Mouse (Mus musculus): ENCODE data around the gene Frmd4a. TPM values are rescaled to one million over a fixed set of nuclear protein-coding genes. Genes with fewer than 3 reads are reported as not detected.

The Frmd4a gene
- polyA plus RNA-seq, 1 experiment, result 4.2 TPM

DNA sequence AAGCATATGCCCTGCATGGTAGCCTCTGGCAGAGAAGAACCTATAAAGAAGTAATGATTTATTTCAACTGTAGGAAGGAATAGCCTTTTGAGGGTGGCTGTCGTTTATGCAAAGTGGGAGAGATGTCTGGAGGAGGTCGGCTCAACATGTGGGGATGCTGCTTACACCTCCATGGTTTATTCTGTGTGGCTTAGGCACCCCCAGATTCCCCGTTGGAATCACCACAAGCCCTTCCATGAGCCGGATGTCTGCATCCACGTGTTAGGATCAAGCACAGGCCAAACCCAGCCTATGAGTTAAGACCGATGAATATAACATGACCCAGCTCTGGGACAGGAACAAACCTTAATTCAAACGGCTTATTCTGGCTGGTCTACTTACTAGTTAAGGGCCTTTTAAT lies 284.2 kb downstream of the Frmd4a start:
- TF ChIP-seq POLR2A (IDR thresholded peaks at IDR 0.05; ENCODE audit: low read depth, low read length), result no peak
- WGBS, result 56% methylated on average over 7 of the region's 7 CpGs

DNA sequence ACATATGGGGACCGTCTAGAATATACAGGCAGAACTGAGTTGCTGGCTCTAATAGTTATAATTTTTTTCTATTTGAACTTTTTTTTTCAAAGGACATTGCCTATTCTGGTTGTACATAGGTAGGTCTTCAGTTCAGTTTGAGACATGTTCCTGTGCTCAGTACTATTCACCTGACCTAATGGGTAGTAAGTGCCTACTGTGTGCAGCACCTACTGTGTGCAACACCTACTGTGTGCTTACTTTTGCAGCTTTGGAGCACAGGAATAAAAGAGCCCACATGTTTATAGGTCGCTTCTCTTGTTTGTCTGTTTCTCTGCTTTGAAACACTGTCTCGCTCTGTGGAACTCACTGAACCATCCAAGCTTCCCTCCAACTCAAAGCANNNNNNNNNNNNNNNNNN lies 284.6 kb downstream of the Frmd4a start:
- 83% methylated on average over 3 of the region's 3 CpGs for WGBS
- TF ChIP-seq POLR2A (IDR thresholded peaks at IDR 0.05; ENCODE audit: low read depth, low read length) (no peak), CTCF (IDR thresholded peaks at IDR 0.05; ENCODE audit: extremely low read depth, insufficient read length, insufficient replicate concordance, low read depth, low read length) (no peak)
- no peak overlapping the region for H3K4me3 ChIP-seq (ENCODE audit: low read depth, low read length)
- H3K36me3 ChIP-seq (ENCODE audit: control insufficient read depth, insufficient read depth, low read length), result no peaks in the 10 kb centered on the region
- H3K27ac ChIP-seq (ENCODE audit: insufficient read depth, low read depth, low read length), result no peak overlapping the region
- H3K4me1 ChIP-seq (ENCODE audit: control insufficient read depth, insufficient read depth, insufficient read length, low read length), result no peaks in the 10 kb centered on the region
- H3K27me3 ChIP-seq (ENCODE audit: control insufficient read depth, insufficient read depth, low read length), result no peaks in the 10 kb centered on the region

More for the DNA sequence above, 284.2 kb downstream of the Frmd4a start:
- H3K27me3 ChIP-seq (ENCODE audit: control insufficient read depth, insufficient read depth, low read length), result no peaks in the 10 kb centered on the region
- H3K4me1 ChIP-seq (ENCODE audit: control insufficient read depth, insufficient read depth, insufficient read length, low read length), result no peaks in the 10 kb centered on the region
- H3K4me3 ChIP-seq (ENCODE audit: low read depth, low read length), result no peak overlapping the region
- no peak overlapping the region for H3K27ac ChIP-seq (ENCODE audit: insufficient read depth, low read depth, low read length)
- no peaks in the 10 kb centered on the region for H3K36me3 ChIP-seq (ENCODE audit: control insufficient read depth, insufficient read depth, low read length)

DNA sequence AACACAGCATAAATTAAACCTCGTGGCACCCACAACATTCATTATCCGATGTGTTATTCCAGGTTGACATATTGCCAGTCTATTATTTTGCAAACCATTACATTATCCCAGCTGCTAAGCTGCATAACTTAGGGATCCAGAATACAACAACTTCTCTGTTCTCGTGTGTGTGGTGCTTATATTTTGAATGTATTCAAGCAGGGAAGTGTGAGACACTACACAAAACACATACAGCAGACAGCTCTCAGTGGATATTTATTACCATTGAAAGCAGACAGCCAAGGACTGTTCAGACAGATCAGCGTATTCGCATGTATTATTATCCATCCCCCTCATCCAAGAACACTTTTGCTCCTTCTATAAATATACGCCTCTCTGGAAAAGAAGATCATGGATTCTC lies 289.6 kb downstream of the Frmd4a start:
- no peaks in the 10 kb centered on the region for H3K36me3 ChIP-seq (ENCODE audit: control insufficient read depth, insufficient read depth, low read length)
- H3K4me3 ChIP-seq (ENCODE audit: low read depth, low read length), result no peak overlapping the region
- 76% methylated on average over 6 of the region's 6 CpGs for WGBS
- no peak for TF ChIP-seq CTCF (IDR thresholded peaks at IDR 0.05; ENCODE audit: extremely low read depth, insufficient read length, insufficient replicate concordance, low read depth, low read length)
- no peak for TF ChIP-seq POLR2A (IDR thresholded peaks at IDR 0.05; ENCODE audit: low read depth, low read length)
- H3K27ac ChIP-seq (ENCODE audit: insufficient read depth, low read depth, low read length), result no peak overlapping the region
- no peaks in the 10 kb centered on the region for H3K4me1 ChIP-seq (ENCODE audit: control insufficient read depth, insufficient read depth, insufficient read length, low read length)
- no peaks in the 10 kb centered on the region for H3K27me3 ChIP-seq (ENCODE audit: control insufficient read depth, insufficient read depth, low read length)

DNA sequence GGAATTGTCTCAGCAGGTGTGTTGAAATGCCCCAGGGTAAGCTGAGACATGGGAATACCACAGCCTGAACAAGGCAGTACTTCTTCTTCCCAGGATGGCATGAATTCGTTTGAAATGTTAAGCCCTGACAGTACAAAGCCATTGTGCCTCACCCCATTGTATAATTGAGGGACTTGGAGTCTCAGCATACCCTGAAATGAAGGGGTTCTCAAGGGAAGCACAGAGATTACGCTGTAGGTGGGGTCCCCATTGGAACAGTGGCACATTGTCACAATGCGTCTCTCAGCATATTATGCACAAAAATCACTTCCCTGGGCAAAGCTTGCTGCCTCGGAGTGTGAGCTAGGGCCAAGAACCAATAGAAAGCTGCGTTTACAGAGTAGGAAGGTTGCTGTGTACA lies 297.0 kb downstream of the Frmd4a start:
- Histone ChIP-seq H3K4me1 (ENCODE audit: control insufficient read depth, insufficient read depth, insufficient read length, low read length) (no peaks in the 10 kb centered on the region), H3K4me3 (ENCODE audit: low read depth, low read length) (no peak overlapping the region), H3K27ac (ENCODE audit: insufficient read depth, low read depth, low read length) (no peak overlapping the region), H3K27me3 (ENCODE audit: control insufficient read depth, insufficient read depth, low read length) (no peaks in the 10 kb centered on the region), H3K36me3 (ENCODE audit: control insufficient read depth, insufficient read depth, low read length) (no peaks in the 10 kb centered on the region)
- TF ChIP-seq CTCF (IDR thresholded peaks at IDR 0.05; ENCODE audit: extremely low read depth, insufficient read length, insufficient replicate concordance, low read depth, low read length), result no peak
- no peak for TF ChIP-seq POLR2A (IDR thresholded peaks at IDR 0.05; ENCODE audit: low read depth, low read length)
- WGBS, result 71% methylated on average over 5 of the region's 5 CpGs

DNA sequence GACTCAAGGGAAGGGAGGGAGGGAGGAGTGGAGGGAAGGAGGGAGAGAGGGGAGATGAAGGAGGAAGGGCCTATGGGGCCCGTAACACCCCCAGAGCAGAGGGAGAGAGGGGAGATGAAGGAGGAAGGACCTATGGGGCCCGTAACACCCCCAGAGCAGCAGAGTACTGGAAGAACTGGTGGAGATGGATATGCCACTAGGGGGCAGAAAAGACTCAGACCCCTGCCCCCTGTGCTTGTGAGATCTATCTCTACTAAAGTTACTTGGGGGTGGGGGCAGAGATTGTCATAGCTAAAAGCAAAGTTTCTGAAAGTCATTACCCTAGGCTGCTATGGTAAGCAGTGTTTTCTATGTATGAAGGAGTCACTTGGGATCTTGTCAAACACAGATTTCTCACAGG lies 299.1 kb downstream of the Frmd4a start:
- WGBS, result 70% methylated on average over 2 of the region's 2 CpGs
- Histone ChIP-seq H3K27ac (ENCODE audit: insufficient read depth, low read depth, low read length) (no peak overlapping the region), H3K4me3 (ENCODE audit: low read depth, low read length) (no peak overlapping the region), H3K36me3 (ENCODE audit: control insufficient read depth, insufficient read depth, low read length) (no peaks in the 10 kb centered on the region), H3K4me1 (ENCODE audit: control insufficient read depth, insufficient read depth, insufficient read length, low read length) (no peaks in the 10 kb centered on the region), H3K27me3 (ENCODE audit: control insufficient read depth, insufficient read depth, low read length) (no peaks in the 10 kb centered on the region)
- TF ChIP-seq CTCF (IDR thresholded peaks at IDR 0.05; ENCODE audit: extremely low read depth, insufficient read length, insufficient replicate concordance, low read depth, low read length) (0 out of 2 replicates have a peak, but pooled peaks have one; percentile 14), POLR2A (IDR thresholded peaks at IDR 0.05; ENCODE audit: low read depth, low read length) (no peak)

DNA sequence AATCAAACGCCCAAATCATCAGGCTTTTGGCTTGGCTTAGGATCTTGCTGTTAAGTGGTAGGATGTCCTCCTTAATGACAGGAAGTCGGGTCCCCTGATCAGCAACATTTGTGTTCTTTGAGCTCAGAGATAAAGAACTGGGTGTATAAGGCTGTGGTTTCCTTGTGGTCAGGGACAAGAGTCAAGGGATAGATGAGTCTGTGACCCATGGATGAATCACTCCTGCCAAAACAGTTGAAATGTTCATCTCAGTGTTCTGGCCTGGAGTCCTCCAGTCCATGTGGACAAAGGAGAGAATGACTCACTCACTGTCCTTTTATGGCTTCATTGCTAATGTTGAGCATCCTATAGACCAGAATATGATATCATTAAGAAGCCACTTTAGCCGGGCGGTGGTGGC lies 300.6 kb downstream of the Frmd4a start:
- no peak overlapping the region for H3K4me3 ChIP-seq (ENCODE audit: low read depth, low read length)
- H3K27me3 ChIP-seq (ENCODE audit: control insufficient read depth, insufficient read depth, low read length), result no peaks in the 10 kb centered on the region
- no peaks in the 10 kb centered on the region for H3K36me3 ChIP-seq (ENCODE audit: control insufficient read depth, insufficient read depth, low read length)
- no peak for TF ChIP-seq CTCF (IDR thresholded peaks at IDR 0.05; ENCODE audit: extremely low read depth, insufficient read length, insufficient replicate concordance, low read depth, low read length)
- no peak for TF ChIP-seq POLR2A (IDR thresholded peaks at IDR 0.05; ENCODE audit: low read depth, low read length)
- no peaks in the 10 kb centered on the region for H3K4me1 ChIP-seq (ENCODE audit: control insufficient read depth, insufficient read depth, insufficient read length, low read length)
- WGBS, result 44% methylated on average over 4 of the region's 4 CpGs
- no peak overlapping the region for H3K27ac ChIP-seq (ENCODE audit: insufficient read depth, low read depth, low read length)

DNA sequence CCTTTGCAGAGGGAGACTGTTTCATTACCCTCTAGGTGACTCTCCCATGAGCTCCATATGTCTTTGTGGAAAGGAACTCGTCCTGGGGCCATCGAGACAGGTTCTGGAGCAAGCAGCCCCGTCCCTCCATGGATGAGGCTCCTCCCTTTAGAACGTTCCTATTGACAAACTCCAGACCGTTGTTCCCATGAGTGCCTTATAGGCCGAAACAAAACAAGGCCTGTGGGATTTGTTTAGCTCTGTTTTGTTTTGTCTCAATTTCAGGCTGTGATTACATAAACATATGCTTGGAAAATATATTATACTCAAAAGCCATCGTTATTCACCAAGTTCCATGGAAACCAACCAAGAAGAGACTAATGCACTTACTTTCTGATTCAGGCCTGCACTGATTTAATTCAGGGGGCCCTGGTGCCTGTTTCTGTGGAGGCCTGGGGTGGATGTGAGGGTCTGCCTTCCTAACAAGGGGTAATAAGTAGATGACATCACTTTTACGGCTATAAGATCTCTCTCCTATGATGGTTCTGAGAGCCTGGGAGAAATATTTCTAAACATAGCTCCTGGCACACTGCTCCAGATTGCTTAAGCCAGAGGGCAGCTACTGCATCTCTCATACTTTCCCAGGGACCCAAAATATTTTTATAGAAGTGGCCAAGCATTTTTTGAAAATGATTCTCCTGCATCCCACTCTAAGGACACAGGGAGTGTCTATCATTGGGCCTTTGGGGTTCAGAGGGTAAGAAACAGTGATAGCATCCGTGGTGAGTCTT lies 308.9 kb downstream of the Frmd4a start:
- TF ChIP-seq CTCF (IDR thresholded peaks at IDR 0.05; ENCODE audit: extremely low read depth, insufficient read length, insufficient replicate concordance, low read depth, low read length) (no peak), POLR2A (IDR thresholded peaks at IDR 0.05; ENCODE audit: low read depth, low read length) (no peak)
- 61% methylated on average over 9 of the region's 9 CpGs for WGBS
- no peak overlapping the region for H3K27ac ChIP-seq (ENCODE audit: insufficient read depth, low read depth, low read length)

More for the DNA sequence above, 308.9 kb downstream of the Frmd4a start:
- H3K4me3 ChIP-seq (ENCODE audit: low read depth, low read length), result no peak overlapping the region
- no peaks in the 10 kb centered on the region for H3K36me3 ChIP-seq (ENCODE audit: control insufficient read depth, insufficient read depth, low read length)
- H3K27me3 ChIP-seq (ENCODE audit: control insufficient read depth, insufficient read depth, low read length), result no peaks in the 10 kb centered on the region
- no peaks in the 10 kb centered on the region for H3K4me1 ChIP-seq (ENCODE audit: control insufficient read depth, insufficient read depth, insufficient read length, low read length)
